10 mouse cellular contexts compared by ENCODE assay signal in genomic region chr13:21996840-21997185, GRCm38 (mm10). TPM values are rescaled to one million over a fixed set of nuclear protein-coding genes. Genes with fewer than 3 reads are reported as not detected.
DNase-seq lines count a peak whose midpoint lies in the region; ATAC-seq and TF ChIP-seq lines count a peak whose summit lies in the region.
"Had no signal": no experiment of that assay in that cellular context is flagged by ENCODE, and none has a peak within 500 bp of the region (broad histone marks: within the 10 kb centered on the region; RNA-seq: fewer than 3 reads in every experiment).

No protein-coding gene starts in this region.

- intact Hi-C loops in gastrocnemius, adult 2 months (cut with DNase I), result no loop called here
- intact Hi-C loops in gastrocnemius, postnatal 14 days (cut with DNase I; ENCODE audit: low total_unique reads), result no loop called here

- TF ChIP-seq CTCF in gastrocnemius, adult 2 months (IDR thresholded peaks at IDR 0.05), result no peak

- 2% methylated on average over 13 of the region's 13 CpGs for WGBS in forebrain, embryonic 16.5 days
- WGBS in liver, embryonic 15.5 days (ENCODE audit: insufficient replicate concordance), result 1% methylated on average over 13 of the region's 13 CpGs

- peaks cover 12% of the 10 kb centered on the region for H3K4me1 ChIP-seq in forebrain, embryonic 16.5 days (replicated peaks; ENCODE audit: control insufficient read depth, insufficient read depth, low read length)
- peaks cover 19% of the 10 kb centered on the region for H3K4me1 ChIP-seq in liver, embryonic 15.5 days (replicated peaks)

- DNase-seq in gastrocnemius, adult 2 months, result no peak
- DNase-seq in gastrocnemius, postnatal 14 days, result no peak
- DNase-seq in CD4-positive helper T cell, adult 2 months (ENCODE audit: low read depth, low spot score), result peak; percentile 14
- no peak for DNase-seq in adrenal gland, adult (ENCODE audit: inconsistent age in 2 of 2, low spot score in 1 of 2)
- DNase-seq in MN1 (ENCODE audit: low spot score), result no peak

- peak overlapping the region; percentile 23; the same call in 1 of the 2 replicates for H3K4me2 ChIP-seq in forebrain, embryonic 16.5 days (ENCODE audit: low read length)
- H3K4me2 ChIP-seq in liver, embryonic 15.5 days, result peak overlapping the region; percentile 71

- no peaks in the 10 kb centered on the region for H3K36me3 ChIP-seq in forebrain, embryonic 16.5 days (ENCODE audit: control insufficient read depth, insufficient read depth)
- H3K36me3 ChIP-seq in liver, embryonic 15.5 days (replicated peaks), result no peaks in the 10 kb centered on the region

- peak overlapping the region; percentile 64 for H3K4me3 ChIP-seq in gastrocnemius, adult 2 months
- H3K4me3 ChIP-seq in forebrain, embryonic 16.5 days (replicated peaks; ENCODE audit: low read length), result 0 out of 2 replicates have a peak overlapping the region, but pooled peaks have one; percentile 14
- H3K4me3 ChIP-seq in liver, embryonic 15.5 days (replicated peaks), result peak overlapping the region; percentile 44

- no peak overlapping the region for H3K9ac ChIP-seq in forebrain, embryonic 16.5 days (replicated peaks; ENCODE audit: low read depth, low read length)
- H3K9ac ChIP-seq in liver, embryonic 15.5 days, result no peak overlapping the region

- no peak for ATAC-seq in forebrain, embryonic 16.5 days
- no peak for ATAC-seq in liver, embryonic 15.5 days (ENCODE audit: insufficient read depth)
- no peak for ATAC-seq in granulocyte monocyte progenitor cell, adult 5-6 weeks (replicated peaks; ENCODE audit: poor library complexity, severe bottlenecking)

- peaks cover 64% of the 10 kb centered on the region for H3K27me3 ChIP-seq in forebrain, embryonic 16.5 days (replicated peaks; ENCODE audit: control insufficient read depth, insufficient read depth, low read length)
- H3K27me3 ChIP-seq in liver, embryonic 15.5 days, result peaks cover 87% of the 10 kb centered on the region

- no peak overlapping the region for H3K27ac ChIP-seq in gastrocnemius, adult 2 months
- no peak overlapping the region for H3K27ac ChIP-seq in forebrain, embryonic 16.5 days (ENCODE audit: low read length)
- H3K27ac ChIP-seq in liver, embryonic 15.5 days (replicated peaks), result no peak overlapping the region

- no peaks in the 10 kb centered on the region; the same call in 1 of the 2 replicates for H3K9me3 ChIP-seq in forebrain, embryonic 16.5 days (ENCODE audit: control insufficient read depth, low read length)
- no peaks in the 10 kb centered on the region for H3K9me3 ChIP-seq in liver, embryonic 15.5 days (replicated peaks)

RNA-seq across cellular contexts. Expression of gene Prss16, which starts 12.7 kb away (rescaled TPM):
- not detected for total RNA-seq in gastrocnemius, adult 2 months (2021)
- not detected for total RNA-seq in gastrocnemius, postnatal 14 days (2021)
- polyA plus RNA-seq in forebrain, embryonic 16.5 days (2015; fragmentation: Nextera tagmentation; extraction: Ambion mirVana), result 0.19 TPM in 1 of 2 replicates, not detected in the other
- polyA plus RNA-seq in liver, embryonic 15.5 days (2015; fragmentation: Nextera tagmentation; extraction: Ambion mirVana), result 0.62 and 1.0 TPM in 2 replicates
- total RNA-seq in granulocyte monocyte progenitor cell, adult 5-6 weeks (2014; fragmentation: Nextera tagmentation), result 12.8 and 15.1 TPM in 2 replicates
- total RNA-seq in granulocyte monocyte progenitor cell, adult 5-6 weeks (2017), result 8.3 and 9.1 TPM in 2 replicates

RNA-seq across cellular contexts. Expression of gene Pom121l2, which starts 15.8 kb away (rescaled TPM):
- not detected for total RNA-seq in gastrocnemius, adult 2 months (2021)
- total RNA-seq in gastrocnemius, postnatal 14 days (2021), result not detected
- not detected in 2 replicates for polyA plus RNA-seq in forebrain, embryonic 16.5 days (2015; fragmentation: Nextera tagmentation; extraction: Ambion mirVana)
- not detected in 2 replicates for polyA plus RNA-seq in liver, embryonic 15.5 days (2015; fragmentation: Nextera tagmentation; extraction: Ambion mirVana)
- total RNA-seq in granulocyte monocyte progenitor cell, adult 5-6 weeks (2014; fragmentation: Nextera tagmentation), result not detected in 2 replicates
- not detected in 2 replicates for total RNA-seq in granulocyte monocyte progenitor cell, adult 5-6 weeks (2017)
- total RNA-seq: left cerebral cortex, postnatal 25 days had no signal
- polyA plus RNA-seq: spleen, adult 2 months had no signal

RNA-seq across cellular contexts. Expression of gene Hist1h2ah, which starts 38.6 kb away (rescaled TPM):
- 1 to 10 TPM in 1 of 2 experiments, not detected in 1; 3.7 TPM for total RNA-seq in gastrocnemius, adult 2 months (2021)
- total RNA-seq in gastrocnemius, postnatal 14 days (2021), result 10 to 100 TPM; 45.8 to 69.2 TPM
- polyA plus RNA-seq in forebrain, embryonic 16.5 days (2015; fragmentation: Nextera tagmentation; extraction: Ambion mirVana), result not detected in 2 replicates
- polyA plus RNA-seq in liver, embryonic 15.5 days (2015; fragmentation: Nextera tagmentation; extraction: Ambion mirVana), result 9.5 and 11.4 TPM in 2 replicates
- total RNA-seq in granulocyte monocyte progenitor cell, adult 5-6 weeks (2014; fragmentation: Nextera tagmentation), result 13.4 TPM in 1 of 2 replicates, not detected in the other
- total RNA-seq in granulocyte monocyte progenitor cell, adult 5-6 weeks (2017), result 1,444 and 2,588 TPM in 2 replicates

RNA-seq across cellular contexts. Expression of gene Hist1h2bk, which starts 38.9 kb away (rescaled TPM):
- total RNA-seq in gastrocnemius, adult 2 months (2021), result 1 to 10 TPM in 1 of 2 experiments, not detected in 1; 2.6 TPM
- total RNA-seq in gastrocnemius, postnatal 14 days (2021), result 10 to 100 TPM; 80.3 to 90.2 TPM
- polyA plus RNA-seq in forebrain, embryonic 16.5 days (2015; fragmentation: Nextera tagmentation; extraction: Ambion mirVana), result 3.3 TPM in 1 of 2 replicates, not detected in the other
- polyA plus RNA-seq in liver, embryonic 15.5 days (2015; fragmentation: Nextera tagmentation; extraction: Ambion mirVana), result 4.4 and 5.4 TPM in 2 replicates
- total RNA-seq in granulocyte monocyte progenitor cell, adult 5-6 weeks (2014; fragmentation: Nextera tagmentation), result 9.6 and 80.5 TPM in 2 replicates
- total RNA-seq in granulocyte monocyte progenitor cell, adult 5-6 weeks (2017), result 2,021 and 2,596 TPM in 2 replicates

RNA-seq across cellular contexts. Expression of gene Hist1h4i, which starts 44.3 kb away (rescaled TPM):
- 10 to 100 TPM; 24.1 to 25.0 TPM for total RNA-seq in gastrocnemius, adult 2 months (2021)
- total RNA-seq in gastrocnemius, postnatal 14 days (2021), result 10 to 100 TPM; 46.4 to 49.7 TPM
- polyA plus RNA-seq in forebrain, embryonic 16.5 days (2015; fragmentation: Nextera tagmentation; extraction: Ambion mirVana), result 14.0 and 14.5 TPM in 2 replicates
- polyA plus RNA-seq in liver, embryonic 15.5 days (2015; fragmentation: Nextera tagmentation; extraction: Ambion mirVana), result 40.8 and 42.0 TPM in 2 replicates
- 56.3 and 74.3 TPM in 2 replicates for total RNA-seq in granulocyte monocyte progenitor cell, adult 5-6 weeks (2014; fragmentation: Nextera tagmentation)
- total RNA-seq in granulocyte monocyte progenitor cell, adult 5-6 weeks (2017), result 87.0 TPM in 2 replicates

Comparison
In these comparisons a context has a peak if more than half of its experiments do, and no peak if none do; other contexts are left out.
1. H3K4me3 ChIP-seq: peak in every context shown above with its lines; median percentile 64 in gastrocnemius, adult 2 months; 44 in liver, embryonic 15.5 days; 14 in forebrain, embryonic 16.5 days.
2. RNA of gene Prss16, which starts 12.7 kb away (total RNA-seq): 8.3 to 15.1 TPM in granulocyte monocyte progenitor cell, adult 5-6 weeks; not detected in gastrocnemius, adult 2 months and not detected in gastrocnemius, postnatal 14 days; every median in the first group is over 4 times any median in the second.